Mouse (Mus musculus): Measurements from ENCODE around the gene Bmpr2. TPM values are rescaled to one million over a fixed set of nuclear protein-coding genes. Genes with fewer than 3 reads are reported as not detected.

Gene Bmpr2
- polyA plus RNA-seq, 1 experiment = 60.4 TPM

GRCm38 (mm10) chr1:59891185-59891584 is 128.0 kb downstream of the Bmpr2 start:
- Histone ChIP-seq H3K4me3 (ENCODE audit: insufficient read depth, low read length) (no peak overlapping the region), H3K27ac (ENCODE audit: insufficient read depth, low read length) (no peak overlapping the region), H3K4me1 (ENCODE audit: control insufficient read depth, insufficient read depth, low read length) (0 out of 2 replicates have a peak, but pooled peaks cover 5% of the 10 kb centered on the region)
- no peak for TF ChIP-seq CTCF (IDR thresholded peaks at IDR 0.05; ENCODE audit: borderline replicate concordance, insufficient read depth, low read length)
- no peak for TF ChIP-seq POLR2A (IDR thresholded peaks at IDR 0.05; ENCODE audit: low read depth, low read length)

GRCm38 (mm10) chr1:59892777-59893176 is 129.6 kb downstream of the Bmpr2 start:
- no peak overlapping the region for H3K27ac ChIP-seq (ENCODE audit: insufficient read depth, low read length)
- H3K4me3 ChIP-seq (ENCODE audit: insufficient read depth, low read length) = no peak overlapping the region
- TF ChIP-seq POLR2A (IDR thresholded peaks at IDR 0.05; ENCODE audit: low read depth, low read length) = no peak
- H3K4me1 ChIP-seq (ENCODE audit: control insufficient read depth, insufficient read depth, low read length) = 0 out of 2 replicates have a peak, but pooled peaks cover 2% of the 10 kb centered on the region

GRCm38 (mm10) chr1:59894025-59894424 is 130.8 kb downstream of the Bmpr2 start:
- H3K27ac ChIP-seq (ENCODE audit: insufficient read depth, low read length) = no peak overlapping the region
- no peak overlapping the region for H3K4me3 ChIP-seq (ENCODE audit: insufficient read depth, low read length)
- TF ChIP-seq POLR2A (IDR thresholded peaks at IDR 0.05; ENCODE audit: low read depth, low read length) (no peak), CTCF (IDR thresholded peaks at IDR 0.05; ENCODE audit: borderline replicate concordance, insufficient read depth, low read length) (no peak)
- H3K4me1 ChIP-seq (ENCODE audit: control insufficient read depth, insufficient read depth, low read length) = 0 out of 2 replicates have a peak, but pooled peaks cover 2% of the 10 kb centered on the region

- Histone ChIP-seq H3K4me1 (ENCODE audit: control insufficient read depth, insufficient read depth, low read length) (0 out of 2 replicates have a peak, but pooled peaks cover 2% of the 10 kb centered on the region), H3K4me3 (ENCODE audit: insufficient read depth, low read length) (no peak overlapping the region), H3K27ac (ENCODE audit: insufficient read depth, low read length) (no peak overlapping the region)
- TF ChIP-seq CTCF (IDR thresholded peaks at IDR 0.05; ENCODE audit: borderline replicate concordance, insufficient read depth, low read length) (no peak), POLR2A (IDR thresholded peaks at IDR 0.05; ENCODE audit: low read depth, low read length) (no peak)
These were observed 132.3 kb downstream of the Bmpr2 start for GRCm38 (mm10) chr1:59895456-59895855.

- Histone ChIP-seq H3K4me3 (ENCODE audit: insufficient read depth, low read length) (no peak overlapping the region), H3K4me1 (ENCODE audit: control insufficient read depth, insufficient read depth, low read length) (0 out of 2 replicates have a peak, but pooled peaks cover 2% of the 10 kb centered on the region), H3K27ac (ENCODE audit: insufficient read depth, low read length) (no peak overlapping the region)
- TF ChIP-seq POLR2A (IDR thresholded peaks at IDR 0.05; ENCODE audit: low read depth, low read length) (no peak), CTCF (IDR thresholded peaks at IDR 0.05; ENCODE audit: borderline replicate concordance, insufficient read depth, low read length) (no peak)
These were observed 134.1 kb downstream of the Bmpr2 start for GRCm38 (mm10) chr1:59897147-59897798.

GRCm38 (mm10) chr1:59899679-59900078 is 136.5 kb downstream of the Bmpr2 start:
- Histone ChIP-seq H3K4me1 (ENCODE audit: control insufficient read depth, insufficient read depth, low read length) (0 out of 2 replicates have a peak, but pooled peaks cover 2% of the 10 kb centered on the region), H3K4me3 (ENCODE audit: insufficient read depth, low read length) (no peak overlapping the region), H3K27ac (ENCODE audit: insufficient read depth, low read length) (no peak overlapping the region)
- TF ChIP-seq CTCF (IDR thresholded peaks at IDR 0.05; ENCODE audit: borderline replicate concordance, insufficient read depth, low read length) (no peak), POLR2A (IDR thresholded peaks at IDR 0.05; ENCODE audit: low read depth, low read length) (no peak)

GRCm38 (mm10) chr1:59901082-59901876 is 138.1 kb downstream of the Bmpr2 start:
- TF ChIP-seq CTCF (IDR thresholded peaks at IDR 0.05; ENCODE audit: borderline replicate concordance, insufficient read depth, low read length) = no peak
- no peak for TF ChIP-seq POLR2A (IDR thresholded peaks at IDR 0.05; ENCODE audit: low read depth, low read length)
- no peaks in the 10 kb centered on the region for H3K4me1 ChIP-seq (ENCODE audit: control insufficient read depth, insufficient read depth, low read length)
- no peak overlapping the region for H3K27ac ChIP-seq (ENCODE audit: insufficient read depth, low read length)
- no peak overlapping the region for H3K4me3 ChIP-seq (ENCODE audit: insufficient read depth, low read length)

- H3K4me3 ChIP-seq (ENCODE audit: insufficient read depth, low read length) = no peak overlapping the region
- no peak overlapping the region for H3K27ac ChIP-seq (ENCODE audit: insufficient read depth, low read length)
- no peaks in the 10 kb centered on the region for H3K4me1 ChIP-seq (ENCODE audit: control insufficient read depth, insufficient read depth, low read length)
- TF ChIP-seq CTCF (IDR thresholded peaks at IDR 0.05; ENCODE audit: borderline replicate concordance, insufficient read depth, low read length) = no peak
- no peak for TF ChIP-seq POLR2A (IDR thresholded peaks at IDR 0.05; ENCODE audit: low read depth, low read length)
These were observed 139.4 kb downstream of the Bmpr2 start for GRCm38 (mm10) chr1:59902634-59903033.

GRCm38 (mm10) chr1:59904630-59905295 is 141.6 kb downstream of the Bmpr2 start:
- no peak overlapping the region for H3K27ac ChIP-seq (ENCODE audit: insufficient read depth, low read length)
- H3K4me1 ChIP-seq (ENCODE audit: control insufficient read depth, insufficient read depth, low read length) = no peaks in the 10 kb centered on the region
- TF ChIP-seq POLR2A (IDR thresholded peaks at IDR 0.05; ENCODE audit: low read depth, low read length) (no peak), CTCF (IDR thresholded peaks at IDR 0.05; ENCODE audit: borderline replicate concordance, insufficient read depth, low read length) (no peak)
- H3K4me3 ChIP-seq (ENCODE audit: insufficient read depth, low read length) = no peak overlapping the region
